Mouse (Mus musculus): ENCODE data around the gene Igsf9b.

GRCm38 (mm10) chr9:27287419-27287818, 11.6 kb upstream of the Igsf9b start:
- TF ChIP-seq USF1 (IDR thresholded peaks at IDR 0.05; ENCODE audit: low read depth, low read length) (no peak), JUND (conservative IDR thresholded peaks at IDR 0.05; ENCODE audit: low read depth, low read length) (no peak), GABPA (IDR thresholded peaks at IDR 0.05; ENCODE audit: insufficient replicate concordance, low read depth, low read length) (no peak), POLR2AphosphoS2 (IDR thresholded peaks at IDR 0.05; ENCODE audit: low read depth, low read length) (no peak), TBP (conservative IDR thresholded peaks at IDR 0.05; ENCODE audit: low read depth, low read length) (no peak), MAFK (IDR thresholded peaks at IDR 0.05; ENCODE audit: insufficient replicate concordance, low read length) (no peak), USF2 (conservative IDR thresholded peaks at IDR 0.05; ENCODE audit: low read depth, low read length) (no peak), POLR2A (IDR thresholded peaks at IDR 0.05; ENCODE audit: low read depth, low read length) (no peak), CTCF (conservative IDR thresholded peaks at IDR 0.05 in 1 of 2, IDR thresholded peaks at IDR 0.05 in 1 of 2; ENCODE audit: low read depth in 2 of 2, low read length in 2 of 2) (peak; percentile 64 to 90), ETS1 (conservative IDR thresholded peaks at IDR 0.05; ENCODE audit: low read depth, low read length) (no peak), MAX (IDR thresholded peaks at IDR 0.05; ENCODE audit: low read length) (no peak), PAX5 (IDR thresholded peaks at IDR 0.05; ENCODE audit: low read length) (no peak), SMC3 (IDR thresholded peaks at IDR 0.05; ENCODE audit: low read depth, low read length) (peak; percentile 96)

Measured in CH12.LX (cell line).